Mouse (Mus musculus): ENCODE results near the gene Ppp1r3f. TPM values are rescaled to one million over a fixed set of nuclear protein-coding genes. Genes with fewer than 3 reads are reported as not detected.

Gene Ppp1r3f
- polyA plus RNA-seq (2015; fragmentation: Illumina TruSeq; extraction: RNeasy Lipid Tissue Mini Kit (QIAGEN cat#74804); ENCODE audit: insufficient read depth, low replicate concordance) = 2.0 TPM

DNA sequence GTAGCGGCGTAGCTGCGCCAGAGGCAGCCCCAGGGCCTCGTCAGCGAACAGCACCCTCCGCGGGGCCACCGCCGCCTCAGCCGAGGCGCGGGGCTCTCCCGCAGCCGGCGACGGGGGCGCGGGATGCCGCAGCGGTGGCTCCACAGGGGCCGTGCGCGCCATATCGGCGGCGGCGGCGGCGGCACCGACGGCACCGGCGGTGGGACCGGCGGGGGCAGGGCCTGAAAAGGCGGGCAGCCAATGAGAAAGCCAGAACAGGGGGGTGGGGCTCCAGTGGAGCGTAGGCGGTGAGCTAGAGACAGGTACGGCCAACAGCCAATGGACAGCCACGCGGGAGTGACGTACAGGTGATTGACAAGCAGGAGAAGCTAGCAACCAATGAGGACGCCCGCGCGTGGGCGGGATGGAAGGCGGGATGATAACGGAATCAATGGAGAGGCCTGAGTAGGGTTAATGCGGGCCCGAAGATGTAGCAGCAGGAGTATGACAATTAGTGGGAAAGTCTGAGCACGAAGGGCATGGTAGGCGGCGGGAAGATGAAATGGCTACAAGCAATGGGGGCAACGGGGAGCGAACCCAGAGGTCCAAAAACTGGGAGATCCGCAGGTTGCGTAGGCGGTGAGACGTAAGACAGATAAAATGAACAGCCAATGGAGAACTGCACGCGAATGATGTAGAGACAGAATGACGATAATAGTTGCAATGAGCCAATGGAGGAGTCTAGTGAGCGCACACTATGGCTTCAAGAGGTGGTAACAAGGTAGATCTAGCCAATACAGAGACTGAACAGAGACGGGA lies at the start of gene Ppp1r3f:
Ppp1r3f (minus strand) TSS at position 197 of the 798 bp plus-strand sequence.

DNA sequence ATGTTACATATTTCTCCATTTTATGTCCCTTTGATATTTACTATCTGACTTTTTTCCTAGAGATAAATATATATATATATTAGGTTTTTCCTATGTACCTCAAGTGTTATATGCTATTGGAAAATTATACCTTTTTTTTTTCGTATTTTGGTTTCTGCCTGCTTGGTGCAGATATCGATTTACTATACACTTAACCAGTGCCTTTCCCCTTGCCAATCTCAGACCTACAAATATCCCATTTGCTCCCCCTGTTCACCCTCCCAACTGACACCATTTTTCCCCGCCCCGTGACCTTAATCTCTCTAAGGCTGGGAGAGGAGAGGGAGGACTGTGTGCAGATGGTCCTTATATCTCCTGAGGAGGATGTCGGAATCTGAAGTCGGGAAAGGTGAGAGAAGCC lies 32.7 kb upstream of the Ppp1r3f start, which contains the start of gene Cacna1f:
Cacna1f (plus strand) TSS at position 301 of the 400 bp plus-strand sequence.

DNA sequence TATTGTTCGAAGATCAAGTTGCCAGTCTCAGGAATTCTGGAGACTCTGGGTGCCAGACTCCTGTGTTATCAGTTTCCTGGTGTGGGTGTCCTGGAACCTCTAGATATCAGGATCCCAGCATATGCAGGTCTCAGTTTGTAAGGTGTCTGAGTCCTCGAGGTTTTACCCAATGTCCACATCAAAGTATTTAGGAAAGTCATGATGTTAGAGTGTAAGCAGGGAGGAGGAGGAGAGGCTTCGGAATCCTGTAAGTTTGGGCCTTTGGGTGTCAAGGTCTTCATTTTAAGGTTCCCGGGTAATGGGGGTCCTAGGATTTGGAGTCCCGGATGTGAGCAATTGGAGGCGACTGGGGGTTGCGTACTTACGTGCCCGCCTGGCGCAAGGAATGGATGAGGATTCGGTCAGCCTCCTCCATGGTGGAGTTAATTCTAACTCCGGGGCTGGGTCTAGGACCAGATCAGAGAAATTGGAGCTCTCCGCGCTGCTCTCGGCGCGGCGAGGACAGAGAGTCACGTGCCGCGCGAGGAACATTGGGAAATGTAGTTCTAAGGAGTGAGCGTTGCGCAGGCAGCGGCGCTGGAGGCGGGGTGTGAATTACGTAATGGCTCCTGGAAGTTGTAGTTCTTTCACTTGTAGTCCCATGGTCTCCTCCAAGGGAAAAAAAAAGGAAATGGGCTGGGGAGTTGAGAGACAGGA lies 30.9 kb upstream of the Ppp1r3f start, which contains the start of gene Ccdc22:
Ccdc22 (minus strand) TSS at position 639 of the 696 bp plus-strand sequence.

DNA sequence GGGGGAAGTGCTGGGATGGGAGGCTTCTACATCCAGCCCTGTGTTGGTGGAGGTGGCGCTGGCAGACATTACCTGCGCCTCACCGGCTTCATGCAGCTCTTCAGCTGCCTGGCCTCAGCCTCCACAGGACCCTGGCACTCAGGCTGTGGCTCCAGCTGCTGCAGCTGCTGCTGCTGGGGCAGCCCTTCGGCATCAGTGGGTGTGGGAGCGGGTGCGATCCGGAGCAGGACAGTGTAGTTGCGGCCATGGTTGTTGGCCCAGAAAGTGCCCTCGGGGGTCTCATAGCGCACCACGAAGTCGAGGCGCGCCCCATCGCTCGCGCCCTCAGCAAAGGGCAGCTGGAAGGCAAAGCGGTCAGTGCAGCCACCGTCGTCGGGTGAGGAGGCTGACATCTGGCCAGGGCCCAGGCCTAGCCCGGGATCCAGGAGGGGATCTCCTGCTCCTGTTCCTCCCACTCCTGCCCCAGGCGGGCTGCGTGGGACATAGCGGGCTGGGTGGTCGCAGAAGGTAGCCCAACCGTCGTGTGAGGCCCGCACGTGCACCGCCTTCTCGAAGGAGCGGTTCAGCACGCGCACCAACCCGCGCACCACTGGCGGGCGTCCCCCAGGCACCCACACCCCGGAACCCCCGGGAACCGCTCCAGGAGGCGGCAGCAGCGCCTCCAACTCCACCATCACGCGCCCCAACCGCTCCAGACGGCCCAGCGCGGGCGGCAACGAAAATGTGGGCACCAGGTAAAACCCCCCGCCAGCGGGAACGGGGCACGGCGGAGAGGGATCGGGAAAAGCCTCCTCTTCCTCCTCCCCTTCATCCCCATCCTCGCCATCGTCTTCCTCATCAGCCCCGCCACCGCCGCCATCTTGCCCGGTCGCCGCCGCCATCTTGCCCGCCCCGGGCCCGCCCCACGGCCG lies 652 bp downstream of the Ppp1r3f start, which contains the start of gene Foxp3:
Foxp3 (plus strand) TSS at position 469 of the 911 bp plus-strand sequence.

Other genes starting within 250 kb of the Ppp1r3f start
- gene Usp27x, start 198.5 kb downstream of the Ppp1r3f start, polyA plus RNA-seq (2015; fragmentation: Illumina TruSeq; extraction: RNeasy Lipid Tissue Mini Kit (QIAGEN cat#74804); ENCODE audit: insufficient read depth, low replicate concordance) = 1.3 TPM
- 7.6 TPM for gene Foxp3, start 639 bp downstream of the Ppp1r3f start, polyA plus RNA-seq (2015; fragmentation: Illumina TruSeq; extraction: RNeasy Lipid Tissue Mini Kit (QIAGEN cat#74804); ENCODE audit: insufficient read depth, low replicate concordance)
- gene Ccdc22, start 31.2 kb upstream of the Ppp1r3f start, polyA plus RNA-seq (2015; fragmentation: Illumina TruSeq; extraction: RNeasy Lipid Tissue Mini Kit (QIAGEN cat#74804); ENCODE audit: insufficient read depth, low replicate concordance) = 11.4 TPM
- not detected for gene Cacna1f, start 32.8 kb upstream of the Ppp1r3f start, polyA plus RNA-seq (2015; fragmentation: Illumina TruSeq; extraction: RNeasy Lipid Tissue Mini Kit (QIAGEN cat#74804); ENCODE audit: insufficient read depth, low replicate concordance)
- 4.1 TPM for gene Syp, start 64.2 kb upstream of the Ppp1r3f start, polyA plus RNA-seq (2015; fragmentation: Illumina TruSeq; extraction: RNeasy Lipid Tissue Mini Kit (QIAGEN cat#74804); ENCODE audit: insufficient read depth, low replicate concordance)
- gene Prickle3, start 83.0 kb upstream of the Ppp1r3f start, polyA plus RNA-seq (2015; fragmentation: Illumina TruSeq; extraction: RNeasy Lipid Tissue Mini Kit (QIAGEN cat#74804); ENCODE audit: insufficient read depth, low replicate concordance) = 18.5 TPM
- gene Plp2, start 97.1 kb upstream of the Ppp1r3f start, polyA plus RNA-seq (2015; fragmentation: Illumina TruSeq; extraction: RNeasy Lipid Tissue Mini Kit (QIAGEN cat#74804); ENCODE audit: insufficient read depth, low replicate concordance) = 119 TPM
- gene Magix, start 107.0 kb upstream of the Ppp1r3f start, polyA plus RNA-seq (2015; fragmentation: Illumina TruSeq; extraction: RNeasy Lipid Tissue Mini Kit (QIAGEN cat#74804); ENCODE audit: insufficient read depth, low replicate concordance) = 0.14 TPM
- 51.7 TPM for gene Gpkow, start 122.8 kb upstream of the Ppp1r3f start, polyA plus RNA-seq (2015; fragmentation: Illumina TruSeq; extraction: RNeasy Lipid Tissue Mini Kit (QIAGEN cat#74804); ENCODE audit: insufficient read depth, low replicate concordance)
- gene Wdr45, start 140.1 kb upstream of the Ppp1r3f start, polyA plus RNA-seq (2015; fragmentation: Illumina TruSeq; extraction: RNeasy Lipid Tissue Mini Kit (QIAGEN cat#74804); ENCODE audit: insufficient read depth, low replicate concordance) = 38.0 TPM
- not detected for gene Gm45208, start 148.0 kb upstream of the Ppp1r3f start, polyA plus RNA-seq (2015; fragmentation: Illumina TruSeq; extraction: RNeasy Lipid Tissue Mini Kit (QIAGEN cat#74804); ENCODE audit: insufficient read depth, low replicate concordance)
- 22.9 TPM for gene Praf2, start 154.2 kb upstream of the Ppp1r3f start, polyA plus RNA-seq (2015; fragmentation: Illumina TruSeq; extraction: RNeasy Lipid Tissue Mini Kit (QIAGEN cat#74804); ENCODE audit: insufficient read depth, low replicate concordance)
- 2.0 TPM for gene Ccdc120, start 176.6 kb upstream of the Ppp1r3f start, polyA plus RNA-seq (2015; fragmentation: Illumina TruSeq; extraction: RNeasy Lipid Tissue Mini Kit (QIAGEN cat#74804); ENCODE audit: insufficient read depth, low replicate concordance)
- gene Tfe3, start 188.3 kb upstream of the Ppp1r3f start, polyA plus RNA-seq (2015; fragmentation: Illumina TruSeq; extraction: RNeasy Lipid Tissue Mini Kit (QIAGEN cat#74804); ENCODE audit: insufficient read depth, low replicate concordance) = 28.7 TPM
- 207 TPM for gene Gripap1, start 215.5 kb upstream of the Ppp1r3f start, polyA plus RNA-seq (2015; fragmentation: Illumina TruSeq; extraction: RNeasy Lipid Tissue Mini Kit (QIAGEN cat#74804); ENCODE audit: insufficient read depth, low replicate concordance)
- gene Kcnd1, start 248.0 kb upstream of the Ppp1r3f start, polyA plus RNA-seq (2015; fragmentation: Illumina TruSeq; extraction: RNeasy Lipid Tissue Mini Kit (QIAGEN cat#74804); ENCODE audit: insufficient read depth, low replicate concordance) = 2.4 TPM